Mouse (Mus musculus) ovary, postnatal 10 days (tissue): ENCODE data around the gene Rassf2.

Experiments used
- DNase-seq: peaks from one replicate; pipeline ENCODE4 v3.0.0; 2022; ENCODE audit warnings: low spot score

Gene Rassf2

DNA sequence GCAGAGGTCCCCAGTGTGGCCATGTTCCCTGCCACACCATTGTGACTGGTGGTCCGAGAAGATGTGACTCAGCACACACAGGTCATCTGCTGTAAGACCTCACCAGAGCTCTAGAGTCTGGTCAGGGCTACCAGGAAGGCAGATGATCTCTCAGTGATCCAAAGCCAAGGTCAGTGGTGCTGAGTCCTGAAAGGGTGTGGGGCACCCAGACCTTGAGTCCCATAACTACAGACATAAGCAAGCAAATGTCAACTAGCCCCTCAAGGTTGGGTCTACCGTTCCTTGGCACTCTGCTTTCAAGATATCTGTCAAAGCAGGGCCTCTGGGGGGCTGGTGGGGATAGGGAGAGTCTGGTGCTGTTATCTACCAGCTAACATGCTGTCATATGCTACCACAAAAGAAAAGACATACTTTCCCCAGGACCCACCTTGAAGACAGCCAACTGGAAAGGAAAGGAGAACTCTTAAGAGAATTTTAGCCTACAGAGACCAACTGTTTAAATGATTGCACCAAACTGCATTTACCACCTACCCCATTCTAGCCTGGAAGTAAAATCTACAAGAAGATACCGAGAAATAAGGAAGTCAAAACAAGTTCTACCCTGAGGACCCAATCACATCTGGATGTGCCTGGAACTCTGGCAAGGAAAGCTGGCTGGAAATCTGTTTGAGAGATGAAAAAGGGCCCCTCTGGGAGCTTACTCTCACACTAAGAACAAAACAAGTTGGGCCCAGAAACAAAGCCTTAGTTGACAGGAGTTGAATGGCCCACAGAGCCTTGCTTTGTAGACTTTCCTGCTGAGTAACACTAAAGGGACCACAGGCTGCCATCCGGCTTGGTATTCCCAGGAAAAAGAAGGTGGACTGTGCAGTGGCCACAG, 4.8 kb upstream of the Rassf2 start:
- no peak for DNase-seq

DNA sequence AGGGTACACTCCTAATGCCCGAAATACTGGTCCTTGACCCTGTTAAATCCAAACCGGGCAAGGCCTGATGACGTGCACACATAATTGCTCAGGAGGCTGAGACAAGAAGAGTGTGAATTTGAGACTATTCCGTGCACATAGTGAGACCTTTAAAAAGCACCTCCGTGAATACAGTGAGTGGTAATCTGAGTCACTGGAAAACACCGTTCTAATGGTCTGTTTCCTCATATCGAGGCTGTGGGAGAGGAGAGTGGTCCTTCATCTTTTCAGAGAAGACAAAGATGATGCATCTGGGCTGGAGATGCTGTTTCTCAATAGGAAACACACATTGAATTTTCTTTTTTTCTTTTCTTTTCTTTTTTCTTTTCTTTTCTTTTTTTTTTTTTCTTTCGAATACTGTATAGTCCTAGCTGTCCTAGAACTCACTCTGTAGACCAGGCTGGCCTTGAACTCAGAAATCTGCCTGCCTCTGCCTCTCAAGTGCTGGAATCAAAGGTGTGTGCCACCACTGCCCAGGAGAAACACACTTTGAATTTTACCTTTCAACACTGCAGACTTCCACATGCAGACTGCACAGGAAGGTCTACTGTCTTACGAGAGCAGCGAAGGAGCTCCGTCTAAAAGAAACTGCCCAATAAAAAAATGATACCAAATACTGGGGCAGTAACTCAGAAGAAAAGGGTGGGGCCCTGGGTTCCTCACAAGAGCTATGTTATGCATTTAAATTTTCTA, 1.5 kb upstream of the Rassf2 start:
- DNase-seq: no peak

DNA sequence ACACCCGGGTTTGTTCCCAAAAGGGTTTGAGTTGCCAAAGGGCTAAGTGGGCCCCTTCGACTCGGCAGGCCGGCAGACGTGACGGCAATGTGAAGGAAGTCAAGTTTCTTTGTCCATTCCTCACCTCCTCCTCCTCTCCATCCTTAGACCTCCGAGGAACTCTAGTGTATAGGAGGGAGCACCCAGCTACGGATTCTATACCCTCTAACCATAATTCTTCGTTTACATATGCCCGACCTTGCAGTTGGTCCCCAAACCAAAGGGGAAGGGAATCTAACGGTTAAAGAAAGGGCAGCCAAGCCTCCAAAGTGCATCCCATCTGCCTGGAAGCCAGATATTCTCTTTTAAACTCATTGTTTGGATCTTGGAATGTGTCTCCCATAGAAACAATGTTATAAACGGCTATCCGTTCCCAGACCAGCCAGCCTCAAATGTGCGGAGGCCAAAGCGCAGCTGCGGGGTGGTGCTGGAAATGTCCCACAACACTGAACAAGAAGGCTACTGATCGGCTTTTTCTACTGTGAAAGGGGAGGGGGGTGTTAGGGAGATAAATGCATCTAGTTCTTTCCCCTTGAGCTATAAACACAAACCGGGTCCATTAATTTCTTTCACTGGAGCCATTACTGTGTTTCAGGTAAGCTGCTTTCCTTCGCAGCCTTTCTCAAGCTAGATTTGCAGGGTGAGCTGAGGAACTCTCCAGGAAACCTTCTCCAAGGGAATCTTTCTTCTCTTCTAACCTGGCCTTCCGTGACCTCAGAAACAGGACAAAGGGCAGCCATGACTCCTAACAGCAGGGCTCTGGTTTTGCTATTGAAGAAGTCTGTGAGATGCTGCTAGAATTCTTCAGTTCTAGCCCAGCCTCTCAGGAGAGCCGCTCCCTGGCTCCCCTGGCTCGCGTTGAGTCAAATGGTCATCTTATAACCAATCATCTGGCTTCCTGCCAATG, 633 bp upstream of the Rassf2 start:
- no peak for DNase-seq

DNA sequence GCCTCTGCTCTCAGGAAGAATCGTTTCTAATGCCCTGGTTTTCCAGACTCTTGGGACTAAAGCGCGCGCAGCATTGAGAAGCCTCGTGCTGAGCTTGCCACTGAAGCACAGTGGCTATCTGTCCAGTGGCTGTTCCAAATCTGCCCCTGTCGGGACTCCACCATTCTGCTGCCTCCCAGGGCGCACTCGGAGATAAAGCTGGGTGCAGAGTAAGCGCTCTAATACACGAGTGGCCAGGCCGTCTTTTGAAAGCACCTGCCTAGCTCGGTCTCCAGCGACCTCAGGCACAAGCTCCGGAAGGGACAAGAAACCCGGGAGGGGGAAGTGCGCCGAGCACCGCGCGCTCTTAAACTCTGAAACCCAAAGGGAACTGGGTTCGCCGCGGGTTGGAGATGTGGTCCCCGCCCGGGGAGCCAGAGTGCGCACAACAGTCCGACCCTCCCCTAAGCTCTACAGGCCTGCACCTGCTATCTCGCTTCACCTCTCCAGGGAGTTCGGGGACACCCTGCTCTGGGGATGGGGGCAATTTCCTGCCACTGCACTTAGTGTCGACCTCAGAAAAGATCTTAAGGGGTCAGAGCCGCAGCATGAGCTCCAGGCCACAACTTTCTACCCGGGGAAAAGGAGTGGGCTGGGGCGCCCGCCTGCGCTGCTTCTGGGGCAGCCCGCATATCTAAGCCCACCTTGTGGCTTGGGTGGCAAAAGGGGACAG, 1.0 kb downstream of the Rassf2 start:
- DNase-seq: no peak

- no peak for DNase-seq
These were observed 2.0 kb downstream of the Rassf2 start for GRCm38 (mm10) chr2:132028107-132028506.

GRCm38 (mm10) chr2:132027366-132027765, 2.7 kb downstream of the Rassf2 start:
- DNase-seq: no peak

- DNase-seq: no peak
These were observed 6.0 kb downstream of the Rassf2 start for GRCm38 (mm10) chr2:132024028-132024427.

- no peak for DNase-seq
These were observed 7.4 kb downstream of the Rassf2 start for GRCm38 (mm10) chr2:132022621-132023020.

GRCm38 (mm10) chr2:132021616-132022015, 8.4 kb downstream of the Rassf2 start:
- DNase-seq: no peak

GRCm38 (mm10) chr2:132020991-132021541, 9.0 kb downstream of the Rassf2 start:
- no peak for DNase-seq

DNA sequence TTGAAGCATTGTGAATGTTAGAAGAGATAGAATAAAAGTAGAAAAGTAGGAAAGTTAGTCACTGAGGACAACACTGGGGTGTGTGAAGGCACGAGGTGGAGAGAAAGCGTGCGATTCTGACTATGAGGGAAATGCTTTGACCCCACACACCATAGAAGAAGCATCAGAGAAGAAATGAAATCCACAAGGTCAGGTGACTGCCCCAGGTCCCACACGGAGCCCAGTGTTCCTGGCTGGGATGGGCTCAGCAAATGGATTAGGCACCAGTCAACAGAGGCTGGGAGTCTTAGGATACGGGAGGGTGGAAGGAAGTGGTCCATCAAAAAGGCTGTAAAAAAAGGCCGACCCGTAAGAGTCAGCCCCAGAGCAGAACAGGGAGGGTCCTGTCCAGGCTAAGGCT, 9.6 kb downstream of the Rassf2 start:
- DNase-seq: no peak

DNA sequence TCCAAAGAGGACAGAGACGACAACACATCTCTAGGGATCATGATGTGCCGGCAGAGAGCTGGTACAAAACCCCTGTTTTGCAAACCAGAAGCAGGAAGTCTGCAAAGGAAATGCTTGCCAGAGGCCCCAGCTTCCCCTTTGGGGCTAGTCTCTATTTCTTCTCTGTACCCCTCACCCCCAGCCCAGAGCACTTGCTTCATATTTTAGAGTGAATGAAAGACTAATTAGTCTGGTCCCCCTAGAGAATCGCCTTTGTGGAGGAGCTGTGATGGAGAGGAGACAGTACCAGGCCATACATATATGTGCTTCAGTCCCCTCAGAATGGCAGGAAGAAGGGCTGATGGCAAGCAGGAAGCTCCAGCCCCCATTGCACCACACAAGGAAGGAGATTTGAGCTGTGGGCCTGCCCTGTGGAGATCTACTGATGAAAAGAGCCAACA, 10.7 kb downstream of the Rassf2 start:
- no peak for DNase-seq

- DNase-seq: no peak
These were observed 11.9 kb downstream of the Rassf2 start for GRCm38 (mm10) chr2:132018156-132018555.

- DNase-seq: no peak
These were observed 12.4 kb downstream of the Rassf2 start for GRCm38 (mm10) chr2:132017611-132018010.

GRCm38 (mm10) chr2:132016034-132016433, 14.0 kb downstream of the Rassf2 start:
- no peak for DNase-seq

DNA sequence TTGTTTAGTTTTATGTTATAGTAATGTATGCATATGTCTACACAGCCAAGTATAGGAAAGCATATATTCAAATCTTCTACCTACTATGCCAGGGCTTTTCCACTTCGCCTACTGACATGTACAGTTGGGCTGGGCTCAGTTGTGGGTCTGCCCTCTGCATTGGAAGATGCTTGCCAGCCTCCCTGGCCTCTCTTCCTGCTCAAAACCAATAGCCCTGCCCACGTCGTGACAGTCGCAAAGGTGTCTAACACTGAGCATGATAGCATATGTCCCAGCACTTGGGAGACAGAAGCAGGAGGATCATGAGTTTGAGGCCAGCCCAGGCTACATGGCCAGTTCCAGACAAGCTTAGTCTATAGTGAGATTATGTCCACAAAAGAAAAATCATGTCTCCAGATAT, 16.9 kb downstream of the Rassf2 start:
- DNase-seq: no peak

DNA sequence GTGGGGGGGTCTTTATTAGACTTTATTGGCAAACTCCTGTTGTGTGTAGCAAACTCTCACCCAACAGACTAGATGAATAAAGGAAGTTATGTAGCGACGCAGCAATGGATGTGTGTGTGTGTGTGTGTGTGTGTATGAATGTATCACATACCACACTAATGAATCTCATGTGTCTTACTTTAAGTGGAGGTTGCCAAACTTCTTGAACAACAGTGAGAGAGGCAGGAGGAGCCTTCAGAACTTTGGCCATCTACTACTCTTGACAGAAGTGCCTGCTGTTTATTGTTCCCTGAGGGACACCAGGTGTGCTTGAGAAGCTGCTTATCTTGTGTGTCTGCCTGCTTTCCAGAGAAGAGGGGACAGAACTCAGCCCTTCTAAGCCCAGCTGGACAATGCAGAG, 19.3 kb downstream of the Rassf2 start:
- DNase-seq: no peak

DNA sequence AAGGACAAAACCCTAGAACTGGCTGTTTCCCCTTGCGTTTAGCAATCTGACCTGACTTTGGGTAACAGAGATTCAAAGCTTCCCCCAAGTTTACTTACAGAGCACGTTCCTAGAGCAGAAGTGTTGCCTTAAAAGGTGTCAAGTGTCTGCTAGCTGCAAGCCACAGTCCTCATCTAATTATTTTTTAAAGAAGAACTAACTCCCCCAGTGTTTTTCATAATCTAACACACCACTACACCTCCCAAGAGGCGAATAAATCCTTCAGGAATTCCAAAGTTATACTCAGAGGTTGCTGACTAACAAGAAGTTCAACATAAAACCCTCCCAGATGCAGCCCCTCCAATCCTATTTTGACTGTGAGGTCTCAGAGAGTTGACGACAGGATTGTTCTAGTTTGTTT, 21.9 kb downstream of the Rassf2 start:
- DNase-seq: no peak

DNA sequence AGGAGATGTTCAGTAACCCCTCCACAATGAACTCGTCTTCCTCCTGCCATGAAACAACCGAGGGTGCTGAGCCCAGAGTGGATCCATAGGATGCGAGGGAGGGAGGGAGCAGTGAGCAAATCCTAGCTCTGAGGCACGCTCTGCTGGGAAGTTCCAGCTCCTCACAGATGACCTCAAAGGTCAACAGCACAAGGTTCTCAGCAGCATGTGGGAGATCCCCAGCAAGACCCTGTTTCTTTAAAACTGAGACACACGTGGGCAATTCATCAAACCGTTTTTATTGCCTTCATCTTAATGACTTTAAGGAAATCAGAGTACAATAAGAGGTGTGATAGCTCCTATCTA, 22.6 kb downstream of the Rassf2 start:
- DNase-seq: no peak

DNA sequence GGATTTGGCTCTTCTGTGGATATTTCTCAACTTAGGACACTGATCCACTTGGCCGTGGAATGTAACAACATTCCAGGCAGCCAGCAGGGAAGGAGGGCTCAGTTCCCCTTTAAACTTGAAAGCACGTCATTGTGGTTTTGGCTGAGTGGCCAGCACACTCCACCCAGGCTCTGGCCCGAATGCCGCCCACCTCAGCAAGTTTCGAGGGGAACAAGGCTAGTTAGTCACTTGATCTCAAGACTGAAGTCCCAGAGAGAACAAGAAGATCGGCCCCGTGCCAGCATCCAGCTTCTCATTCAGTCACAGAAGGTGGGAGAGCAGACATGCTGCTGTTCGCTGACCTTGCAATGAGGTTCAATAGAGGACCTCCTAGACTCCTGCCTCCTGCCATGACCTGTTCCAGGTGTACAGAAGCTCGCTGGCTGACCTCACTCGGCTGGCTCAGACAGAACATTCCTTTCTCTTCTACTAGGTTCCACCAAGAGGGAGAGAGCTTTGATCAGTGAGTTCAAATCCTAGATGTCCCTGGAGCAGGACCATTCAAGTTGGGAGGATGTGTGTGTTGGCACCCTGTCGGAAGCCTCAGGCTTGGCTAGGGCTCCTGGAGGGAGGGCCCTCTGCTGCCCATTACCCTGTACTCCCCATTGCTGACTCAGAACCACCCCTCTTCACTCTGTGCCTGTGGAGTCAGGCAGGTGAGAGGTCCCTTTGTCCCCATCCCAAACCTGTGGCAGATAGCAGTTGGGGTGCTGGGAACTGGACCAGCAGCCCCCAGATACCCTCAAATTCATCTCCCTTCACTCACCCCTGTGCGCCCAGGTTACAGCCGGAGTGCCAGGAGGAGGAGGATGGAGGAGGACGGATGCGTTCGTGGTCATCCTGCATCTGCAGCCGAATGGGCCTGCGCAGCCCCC, 23.2 kb downstream of the Rassf2 start:
- no peak for DNase-seq
